Comparison of ENCODE assay signal across 20 mouse cellular contexts in the genomic region with DNA sequence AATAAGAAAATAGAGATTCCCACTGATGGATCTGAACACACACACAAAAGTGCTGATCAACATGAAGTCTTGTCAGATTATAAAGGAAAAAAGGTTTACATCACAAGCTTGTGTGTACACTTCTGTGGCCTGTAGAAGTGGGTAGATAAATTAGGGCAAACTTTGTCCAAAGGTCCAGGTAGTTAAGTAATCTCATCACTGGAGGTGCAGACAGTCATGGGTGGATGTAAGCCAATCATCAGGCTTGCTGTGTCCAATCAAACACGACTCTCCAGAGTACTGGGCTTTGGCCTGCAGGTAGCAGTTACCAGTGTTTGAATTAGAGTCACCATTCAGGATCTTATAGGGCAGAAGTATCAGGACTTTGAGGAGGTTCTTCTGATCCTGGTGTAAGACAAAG. TPM values are rescaled to one million over a fixed set of nuclear protein-coding genes. Genes with fewer than 3 reads are reported as not detected.
"Had no signal": no experiment of that assay in that cellular context is flagged by ENCODE, and none has a peak within 500 bp of the region (broad histone marks: within the 10 kb centered on the region; RNA-seq: fewer than 3 reads in every experiment).

No protein-coding gene starts in this region.

- H3K9ac ChIP-seq: lung, embryonic 14.5 days; midbrain, embryonic 12.5 days; neural tube, embryonic 13.5 days; stomach, embryonic 15.5 days had no signal

- H3K27me3 ChIP-seq: midbrain, embryonic 12.5 days; neural tube, embryonic 13.5 days; stomach, embryonic 15.5 days had no signal

- DNase-seq: kidney, adult 8-10 months; kidney, postnatal 25 days; lung, embryonic 14.5 days; lung, postnatal 10 days; right cerebral cortex, postnatal 14 days had no signal

- H3K4me1 ChIP-seq: midbrain, embryonic 12.5 days; neural tube, embryonic 13.5 days had no signal

- H3K4me3 ChIP-seq: left cerebral cortex, adult 2 months; limb, embryonic 10.5 days; midbrain, embryonic 12.5 days; neural tube, embryonic 13.5 days; stomach, embryonic 15.5 days had no signal

- ATAC-seq: midbrain, embryonic 16.5 days had no signal

- H3K4me2 ChIP-seq: lung, embryonic 14.5 days; midbrain, embryonic 12.5 days; neural tube, embryonic 13.5 days; stomach, embryonic 15.5 days had no signal

- H3K9me3 ChIP-seq: limb, embryonic 10.5 days; midbrain, embryonic 12.5 days; neural tube, embryonic 13.5 days; stomach, embryonic 15.5 days had no signal

- H3K27ac ChIP-seq: left cerebral cortex, adult 2 months; limb, embryonic 10.5 days; midbrain, embryonic 12.5 days; neural tube, embryonic 13.5 days; stomach, embryonic 15.5 days had no signal

RNA-seq across cellular contexts. Expression of a gene that starts 48.8 kb away (rescaled TPM):
- total RNA-seq: layer of hippocampus, postnatal 25 days; left cerebral cortex, adult 2 months; left cerebral cortex, postnatal 14 days; megakaryocyte-erythroid progenitor cell, adult 5-6 weeks had no signal
- polyA plus RNA-seq: kidney, embryonic 16.5 days; limb, embryonic 10.5 days; limb, embryonic 14.5 days; lung, embryonic 14.5 days; midbrain, embryonic 12.5 days; midbrain, embryonic 16.5 days; neural tube, embryonic 13.5 days; spleen, adult 2 months; stomach, embryonic 15.5 days; testis, adult 2 months; thymus, adult 2 months; urinary bladder, adult 2 months had no signal
